Mouse (Mus musculus): Measurements from ENCODE around the gene Sco1.

DNA sequence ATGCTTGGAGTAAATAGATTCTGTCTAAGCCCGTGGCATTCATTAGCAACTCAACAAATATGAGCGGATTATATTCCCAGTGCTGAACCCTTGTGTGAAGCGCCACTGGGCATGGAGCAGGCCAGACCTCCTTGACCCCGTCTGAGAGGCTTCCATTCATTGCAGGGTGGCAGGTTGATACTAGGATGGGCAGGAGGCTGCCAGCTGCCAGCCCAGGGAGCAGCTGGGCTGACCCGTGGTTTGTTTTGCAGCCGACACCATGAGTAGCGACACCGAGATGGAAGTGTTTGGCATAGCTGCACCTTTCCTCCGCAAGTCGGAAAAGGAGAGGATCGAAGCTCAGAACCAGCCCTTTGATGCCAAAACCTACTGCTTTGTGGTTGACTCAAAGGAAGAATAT lies 27.3 kb downstream of the Sco1 start:
- TF ChIP-seq CTCF (IDR thresholded peaks at IDR 0.05; ENCODE audit: low read depth, low read length): no peak
- TF ChIP-seq GATA1 (IDR thresholded peaks at IDR 0.05; ENCODE audit: borderline replicate concordance, low read length): no peak
